Mouse (Mus musculus) limb, embryonic 13.5 days (tissue): ENCODE data around the gene Pde8b. TPM values are rescaled to one million over a fixed set of nuclear protein-coding genes. Genes with fewer than 3 reads are reported as not detected.
A peak's percentile ranks its signal among the peaks of the same experiment; 100 is the strongest.

Source experiments
- ATAC-seq: fragments of 200-750 bp; cut with Nextera tagmentation; 2 replicates; pipeline ENCODE4 v1.8.0; 2017; ENCODE audit warnings: low read depth, moderate number of reproducible peaks, moderate TSS enrichment; ENCODE audit not compliant: low FRiP score
- H3K27ac ChIP-seq: fragments of 300-500 bp; sonication (generic); 2 replicates; pipeline ENCODE4 v1.5.1; 2015; ENCODE audit warnings: inconsistent platforms, mild to moderate bottlenecking, moderate library complexity
- H3K27me3 ChIP-seq: fragments of 300-500 bp; sonication (generic); 2 replicates; pipeline ENCODE4 v1.6.1; 2015; ENCODE audit warnings: mild to moderate bottlenecking, inconsistent platforms
- H3K36me3 ChIP-seq: fragments of 300-500 bp; sonication (generic); 2 replicates; pipeline ENCODE4 v1.6.1; 2015; ENCODE audit warnings: inconsistent platforms, mild to moderate bottlenecking, moderate library complexity
- H3K4me1 ChIP-seq: fragments of 300-500 bp; sonication (generic); 2 replicates; pipeline ENCODE4 v1.6.1; 2015; ENCODE audit warnings: inconsistent platforms
- H3K4me2 ChIP-seq: fragments of 300-500 bp; sonication (generic); replicated peaks from 2 replicates; pipeline ENCODE4 v1.6.1; 2015; ENCODE audit warnings: inconsistent platforms, mild to moderate bottlenecking, moderate library complexity
- H3K4me3 ChIP-seq: fragments of 300-500 bp; sonication (generic); 2 replicates; pipeline ENCODE4 v1.5.1; 2015; ENCODE audit warnings: moderate library complexity, mild to moderate bottlenecking, inconsistent platforms
- H3K9ac ChIP-seq: fragments of 300-500 bp; sonication (generic); 2 replicates; pipeline ENCODE4 v1.6.1; 2015; ENCODE audit warnings: mild to moderate bottlenecking, inconsistent platforms
- H3K9me3 ChIP-seq: fragments of 300-500 bp; sonication (generic); 2 replicates; pipeline ENCODE4 v1.6.1; 2016; ENCODE audit warnings: inconsistent platforms
- WGBS: fragments of 180-500 bp; shearing (Covaris S2); methylation state at CpG from one replicate; pipeline ENCODE4 v1.1.7; 2015; 5-methylcytosine and 5-hydroxymethylcytosine counted together
- polyA plus RNA-seq: library from polyadenylated mRNA; unstranded; fragments of >200 nt; fragmentation: Nextera tagmentation; extraction: Ambion mirVana; gene quantifications from 2 replicates; pipeline ENCODE4 v1.2.1, GENCODE M21; 2015

Gene Pde8b
- polyA plus RNA-seq, 1 experiment from 2014 or later: 3.5 TPM

DNA sequence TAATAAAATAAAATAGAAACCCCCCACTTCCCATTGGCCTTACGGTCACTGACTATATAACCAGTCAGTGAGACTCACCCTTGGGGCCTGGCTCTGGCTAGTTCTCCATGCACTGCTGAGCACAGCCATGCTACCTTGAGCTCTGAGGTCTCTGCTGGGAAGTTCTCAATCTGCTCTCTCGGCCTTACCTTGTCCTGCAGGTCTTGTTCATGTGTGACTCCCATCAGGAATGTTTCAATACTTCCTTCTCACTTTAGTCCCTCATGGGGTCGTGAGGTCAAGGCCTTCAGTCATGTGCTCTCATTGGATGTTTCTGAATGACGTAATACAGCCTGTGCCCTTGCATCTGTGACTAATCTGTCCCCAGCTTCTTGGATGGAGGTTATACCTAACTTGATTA is 191.3 kb downstream of the Pde8b start:
- Histone ChIP-seq H3K4me3 (no peak overlapping the region), H3K36me3 (no peaks in the 10 kb centered on the region), H3K9ac (no peak overlapping the region), H3K27me3 (no peaks in the 10 kb centered on the region), H3K9me3 (no peaks in the 10 kb centered on the region), H3K4me2 (no peak overlapping the region), H3K4me1 (peaks cover 18% of the 10 kb centered on the region), H3K27ac (no peak overlapping the region)
- 78% methylated on average over 4 of the region's 4 CpGs for WGBS
- ATAC-seq: no peak

DNA sequence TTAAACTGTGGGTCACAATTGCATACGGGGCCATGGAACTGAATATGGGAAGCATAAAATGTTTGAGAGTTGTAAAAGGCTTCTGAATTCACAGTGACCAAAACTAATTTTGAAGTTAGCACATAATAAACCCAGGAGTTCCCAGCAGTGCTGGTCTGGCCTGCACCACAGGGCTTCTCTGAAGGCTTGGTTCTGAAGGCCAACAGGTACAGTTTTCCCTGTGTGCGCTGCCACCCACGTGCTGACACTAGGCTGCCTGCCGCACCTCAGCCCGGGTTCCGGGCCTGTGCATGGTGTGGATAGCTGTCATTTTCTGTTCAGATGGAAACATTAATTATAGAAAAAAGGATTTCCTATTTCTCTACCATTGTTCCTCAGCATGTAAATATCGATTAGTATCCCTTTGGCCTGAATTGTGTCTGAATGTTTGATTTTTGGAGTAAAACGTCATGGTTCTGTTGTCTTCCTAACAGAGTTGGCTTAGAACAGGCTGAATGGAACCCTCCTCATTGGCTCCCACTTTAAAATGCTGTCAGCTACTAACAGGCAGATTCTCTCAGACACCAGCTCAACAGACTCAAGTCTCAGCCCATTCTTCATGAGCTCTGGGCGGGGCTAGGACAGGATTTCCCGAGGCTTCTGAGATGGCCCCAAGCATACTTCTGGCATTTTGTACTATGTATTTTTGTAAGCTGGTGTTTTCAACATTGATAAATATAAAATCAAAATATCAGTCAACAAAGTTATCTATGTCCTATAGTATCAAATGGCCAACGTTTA is 193.4 kb downstream of the Pde8b start:
- 58% methylated on average over 11 of the region's 11 CpGs for WGBS
- Histone ChIP-seq H3K4me3 (no peak overlapping the region), H3K36me3 (no peaks in the 10 kb centered on the region), H3K27me3 (no peaks in the 10 kb centered on the region), H3K4me1 (peaks cover 18% of the 10 kb centered on the region), H3K27ac (no peak overlapping the region), H3K4me2 (no peak overlapping the region; the same call in 1 of the 2 replicates), H3K9me3 (no peaks in the 10 kb centered on the region), H3K9ac (no peak overlapping the region)
- ATAC-seq: no peak

DNA sequence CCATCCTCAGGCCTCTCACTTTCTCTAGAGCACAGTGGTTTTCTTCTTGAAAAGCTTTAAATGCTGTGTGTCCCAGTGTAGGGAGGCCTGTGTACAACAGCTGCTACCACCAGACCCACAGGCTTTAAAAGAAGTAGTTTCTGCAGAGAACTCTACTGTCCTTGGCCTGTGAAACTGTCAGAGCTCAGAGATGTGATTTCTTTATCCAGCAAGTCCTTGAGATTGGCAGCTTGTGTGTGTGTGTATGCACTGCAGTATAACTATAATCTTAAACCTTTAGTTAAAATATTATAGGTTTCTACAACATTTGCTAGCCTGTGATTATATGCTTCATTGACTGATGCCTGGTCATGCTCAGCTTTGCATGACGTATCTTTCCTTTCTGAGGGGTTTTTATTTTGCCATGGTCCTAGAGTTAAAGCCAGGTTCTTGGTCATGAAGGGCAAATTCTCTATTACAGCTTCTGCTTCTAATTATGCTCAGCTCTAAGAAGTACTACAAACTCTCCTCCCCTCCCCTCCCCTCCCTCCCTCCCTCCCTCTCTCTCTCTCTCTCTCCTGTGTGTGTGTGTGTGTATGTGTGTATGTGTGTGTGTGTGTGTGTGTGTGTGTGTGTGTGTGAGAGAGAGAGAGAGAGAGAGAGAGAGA is 194.3 kb downstream of the Pde8b start:
- no peak overlapping the region for H3K4me2 ChIP-seq
- no peak overlapping the region for H3K9ac ChIP-seq
- no peak overlapping the region for H3K4me3 ChIP-seq
- 0 out of 2 replicates have a peak, but pooled peaks have one; percentile 36 for ATAC-seq
- H3K36me3 ChIP-seq: no peaks in the 10 kb centered on the region
- H3K9me3 ChIP-seq: no peaks in the 10 kb centered on the region
- H3K27me3 ChIP-seq: no peaks in the 10 kb centered on the region
- H3K27ac ChIP-seq: no peak overlapping the region
- H3K4me1 ChIP-seq: peaks cover 18% of the 10 kb centered on the region
- 30% methylated on average over 1 of the region's 1 CpGs for WGBS

DNA sequence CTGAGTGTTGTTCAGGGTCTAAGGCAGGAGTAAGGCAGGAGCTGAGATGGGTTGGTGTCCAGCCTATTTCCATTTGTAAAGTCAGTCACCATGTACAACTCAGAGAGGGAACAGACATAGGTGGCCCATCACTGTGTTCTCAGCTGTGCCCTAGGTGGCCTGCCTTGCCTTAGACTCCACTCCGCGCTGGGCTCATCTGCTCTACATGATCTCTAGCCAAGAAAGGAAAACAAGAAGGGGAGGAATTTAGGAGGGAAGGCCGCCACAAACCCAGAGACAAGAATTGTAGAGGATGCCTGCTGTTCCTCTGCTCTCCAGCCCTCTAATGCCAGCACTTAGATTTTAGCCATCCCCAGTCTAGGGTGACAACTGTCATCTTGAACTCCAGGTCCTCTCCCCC is 197.7 kb downstream of the Pde8b start:
- H3K4me3 ChIP-seq: no peak overlapping the region
- ATAC-seq: no peak
- no peak overlapping the region for H3K9ac ChIP-seq
- H3K27me3 ChIP-seq: no peaks in the 10 kb centered on the region
- no peaks in the 10 kb centered on the region for H3K36me3 ChIP-seq
- no peak overlapping the region for H3K27ac ChIP-seq
- 91% methylated on average over 3 of the region's 3 CpGs for WGBS
- H3K9me3 ChIP-seq: no peaks in the 10 kb centered on the region
- H3K4me2 ChIP-seq: no peak overlapping the region
- H3K4me1 ChIP-seq: peaks cover 21% of the 10 kb centered on the region

DNA sequence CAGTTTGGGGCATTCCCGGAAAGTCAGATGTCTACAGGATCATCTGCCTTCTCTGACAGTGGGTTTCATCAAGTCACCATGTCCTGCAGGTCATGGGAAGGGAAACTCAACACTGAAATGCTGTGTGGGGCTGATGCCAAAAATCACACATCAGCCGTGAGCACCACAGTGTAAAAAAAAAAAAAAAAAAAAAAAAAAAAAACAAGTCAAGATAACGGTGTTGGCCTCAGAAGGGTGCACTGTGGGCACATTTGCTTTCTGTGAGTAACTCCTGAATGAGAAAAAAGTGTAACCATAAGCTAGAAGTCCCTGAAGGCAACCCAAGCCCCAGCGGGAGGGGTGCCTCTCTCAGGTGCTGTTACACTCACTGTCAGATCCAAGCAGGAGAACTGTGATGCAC is 199.7 kb downstream of the Pde8b start:
- Histone ChIP-seq H3K27me3 (no peaks in the 10 kb centered on the region), H3K4me3 (no peak overlapping the region), H3K4me1 (peaks cover 6% of the 10 kb centered on the region), H3K36me3 (no peaks in the 10 kb centered on the region), H3K9ac (no peak overlapping the region), H3K9me3 (no peaks in the 10 kb centered on the region), H3K4me2 (no peak overlapping the region), H3K27ac (no peak overlapping the region)
- ATAC-seq: no peak
- WGBS: 75% methylated on average over 4 of the region's 4 CpGs

DNA sequence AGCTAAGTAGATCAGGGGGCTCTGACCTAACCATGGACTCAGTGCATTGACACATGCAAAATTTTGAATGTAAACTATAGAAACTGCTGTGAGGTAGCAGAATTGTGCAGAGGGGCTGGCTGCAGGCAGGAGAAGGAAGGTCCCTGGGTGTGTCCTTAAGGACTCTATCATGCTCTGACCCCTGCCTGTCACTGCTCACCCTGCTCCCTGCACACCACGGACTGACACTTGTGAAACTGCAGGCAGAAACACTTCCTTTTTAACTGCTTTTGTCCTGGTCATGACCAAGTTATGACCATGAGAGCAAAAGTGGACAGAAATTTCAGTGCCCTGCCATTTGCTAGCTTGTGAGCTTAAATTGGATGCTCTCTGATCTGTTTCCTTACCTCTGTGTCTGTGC is 206.0 kb downstream of the Pde8b start:
- WGBS: 27% methylated on average over 1 of the region's 1 CpGs
- ATAC-seq: no peak
- Histone ChIP-seq H3K4me2 (no peak overlapping the region), H3K4me3 (no peak overlapping the region), H3K9ac (no peak overlapping the region), H3K36me3 (no peaks in the 10 kb centered on the region), H3K27me3 (no peaks in the 10 kb centered on the region), H3K9me3 (no peaks in the 10 kb centered on the region), H3K27ac (no peak overlapping the region), H3K4me1 (no peaks in the 10 kb centered on the region)

DNA sequence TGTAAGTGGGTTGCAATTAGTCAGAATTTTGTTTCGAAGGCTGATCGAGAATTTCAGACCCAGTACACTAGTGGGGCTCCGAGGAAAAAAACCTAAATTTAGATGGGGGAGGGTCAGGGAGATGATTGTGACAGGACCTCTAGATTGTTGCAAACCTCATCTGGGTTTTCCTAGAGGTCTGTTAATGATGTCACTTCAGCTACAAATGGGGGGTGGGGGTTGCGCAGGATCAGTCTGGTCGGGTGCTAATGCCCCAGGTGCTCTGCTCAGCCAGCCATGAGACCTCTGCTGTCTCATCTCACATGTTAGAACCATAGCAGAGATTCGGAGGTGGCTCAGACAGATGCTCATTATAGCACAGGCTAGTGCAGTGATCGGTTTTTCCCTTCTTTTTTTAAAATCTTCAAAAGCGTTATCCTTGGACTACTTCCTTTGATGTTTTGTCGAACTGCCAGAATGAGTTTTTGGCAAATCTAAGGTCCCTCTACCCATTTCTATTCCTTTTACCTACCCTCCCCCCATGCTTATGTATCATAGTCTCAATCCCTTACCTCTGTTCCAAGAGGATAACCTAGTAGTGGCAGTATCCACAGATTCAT is 209.9 kb downstream of the Pde8b start:
- WGBS: 78% methylated on average over 9 of the region's 9 CpGs
- Histone ChIP-seq H3K36me3 (no peaks in the 10 kb centered on the region), H3K4me3 (no peak overlapping the region), H3K9me3 (no peaks in the 10 kb centered on the region), H3K9ac (no peak overlapping the region), H3K4me2 (no peak overlapping the region), H3K27ac (no peak overlapping the region), H3K4me1 (no peaks in the 10 kb centered on the region), H3K27me3 (no peaks in the 10 kb centered on the region)
- ATAC-seq: no peak

DNA sequence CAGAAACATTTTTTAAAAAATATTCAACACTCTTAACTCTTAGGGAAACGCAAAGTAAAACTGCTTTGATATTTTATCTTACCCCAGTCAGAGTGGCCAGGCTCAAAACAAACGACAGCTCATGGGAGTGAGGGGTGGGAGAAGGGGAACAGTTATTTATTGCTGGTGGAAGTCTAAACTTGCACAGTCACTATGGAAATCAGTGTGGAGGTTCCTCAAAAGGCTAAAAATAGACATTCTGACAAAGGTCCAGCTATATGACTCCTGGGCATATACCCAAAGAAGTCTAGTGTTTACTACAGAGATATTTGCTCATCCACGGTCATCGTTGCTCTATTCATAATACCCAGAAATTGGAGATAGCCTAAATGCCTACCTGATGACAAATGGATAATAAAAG is 211.9 kb downstream of the Pde8b start:
- no peak overlapping the region for H3K27ac ChIP-seq
- ATAC-seq: no peak
- H3K27me3 ChIP-seq: no peaks in the 10 kb centered on the region
- no peak overlapping the region for H3K4me3 ChIP-seq
- no peaks in the 10 kb centered on the region for H3K36me3 ChIP-seq
- 71% methylated on average over 4 of the region's 4 CpGs for WGBS
- H3K9me3 ChIP-seq: no peaks in the 10 kb centered on the region
- no peaks in the 10 kb centered on the region for H3K4me1 ChIP-seq
- no peak overlapping the region for H3K4me2 ChIP-seq
- H3K9ac ChIP-seq: no peak overlapping the region

DNA sequence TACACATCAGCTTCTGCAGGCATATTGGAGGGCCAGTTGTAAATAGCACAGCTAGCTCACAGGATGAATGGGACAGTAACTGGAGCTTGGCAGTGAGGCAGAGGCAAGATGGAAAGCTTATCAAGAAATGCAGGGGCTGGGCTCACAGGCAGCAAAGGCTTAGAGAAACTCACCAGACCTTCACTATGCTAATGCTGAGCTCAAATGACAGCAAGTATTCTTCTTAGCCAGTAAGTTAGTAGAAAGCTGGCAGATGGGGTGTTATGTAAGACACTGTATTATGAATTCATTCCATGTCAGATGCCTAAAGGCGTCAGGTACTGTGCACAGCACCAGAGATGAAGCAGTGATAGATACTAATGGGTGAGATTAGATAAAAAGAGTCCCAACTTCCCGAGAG is 215.4 kb downstream of the Pde8b start:
- H3K27ac ChIP-seq: no peak overlapping the region
- peaks cover 10% of the 10 kb centered on the region for H3K4me1 ChIP-seq
- no peaks in the 10 kb centered on the region for H3K9me3 ChIP-seq
- no peak overlapping the region for H3K4me2 ChIP-seq
- WGBS: 81% methylated on average over 2 of the region's 2 CpGs
- H3K36me3 ChIP-seq: no peaks in the 10 kb centered on the region
- H3K4me3 ChIP-seq: no peak overlapping the region
- H3K9ac ChIP-seq: no peak overlapping the region
- H3K27me3 ChIP-seq: no peaks in the 10 kb centered on the region
- no peak for ATAC-seq

DNA sequence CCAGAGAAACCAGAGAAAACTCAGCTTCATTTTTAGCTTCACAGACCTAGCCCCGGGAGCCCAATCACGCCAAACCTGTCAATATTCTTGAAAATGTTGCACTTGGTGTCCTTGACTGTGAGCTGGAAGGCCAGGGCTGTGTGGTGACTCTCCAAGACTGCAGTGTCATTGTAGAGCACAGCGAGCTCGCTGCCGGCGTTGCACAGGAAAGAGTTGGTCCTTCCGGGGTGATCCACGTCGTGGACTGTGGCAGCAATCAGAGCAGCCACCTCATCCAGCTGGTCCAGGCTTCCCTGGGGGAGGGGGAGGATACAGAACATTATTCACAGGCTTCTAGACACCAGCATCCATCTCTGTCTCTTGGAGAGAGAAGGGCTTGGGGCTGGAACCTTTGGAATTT is 216.0 kb downstream of the Pde8b start:
- Histone ChIP-seq H3K4me1 (peaks cover 10% of the 10 kb centered on the region), H3K9me3 (no peaks in the 10 kb centered on the region), H3K9ac (no peak overlapping the region), H3K36me3 (peaks cover under 1% of the 10 kb centered on the region; the same call in 1 of the 2 replicates), H3K27ac (no peak overlapping the region), H3K4me2 (no peak overlapping the region), H3K27me3 (no peaks in the 10 kb centered on the region), H3K4me3 (no peak overlapping the region)
- WGBS: 76% methylated on average over 9 of the region's 9 CpGs
- no peak for ATAC-seq

DNA sequence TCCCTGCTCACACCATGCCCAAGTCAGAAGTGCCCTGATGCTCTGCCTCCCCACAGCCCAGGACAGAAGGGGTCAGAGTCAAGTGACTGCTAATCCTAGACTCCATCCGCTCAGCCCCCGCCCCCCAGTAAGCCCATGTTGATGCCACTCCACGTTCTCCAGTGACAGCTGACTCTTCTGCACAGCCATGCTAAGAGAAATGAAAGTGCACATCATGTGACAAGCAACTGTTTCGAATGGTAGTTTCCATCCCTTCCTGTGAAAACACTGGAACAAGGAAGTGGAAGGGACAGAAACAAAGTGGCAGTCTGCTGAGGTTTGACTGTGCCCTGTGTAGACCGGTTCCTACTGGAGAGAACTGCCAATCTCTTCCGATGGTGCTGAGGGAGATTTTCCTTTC is 217.2 kb downstream of the Pde8b start:
- no peak overlapping the region for H3K4me3 ChIP-seq
- peaks cover 11% of the 10 kb centered on the region for H3K36me3 ChIP-seq
- ATAC-seq: no peak
- H3K4me1 ChIP-seq: peaks cover 10% of the 10 kb centered on the region
- no peaks in the 10 kb centered on the region for H3K27me3 ChIP-seq
- no peak overlapping the region for H3K4me2 ChIP-seq
- 79% methylated on average over 6 of the region's 6 CpGs for WGBS
- H3K27ac ChIP-seq: no peak overlapping the region
- H3K9me3 ChIP-seq: no peaks in the 10 kb centered on the region
- H3K9ac ChIP-seq: no peak overlapping the region

DNA sequence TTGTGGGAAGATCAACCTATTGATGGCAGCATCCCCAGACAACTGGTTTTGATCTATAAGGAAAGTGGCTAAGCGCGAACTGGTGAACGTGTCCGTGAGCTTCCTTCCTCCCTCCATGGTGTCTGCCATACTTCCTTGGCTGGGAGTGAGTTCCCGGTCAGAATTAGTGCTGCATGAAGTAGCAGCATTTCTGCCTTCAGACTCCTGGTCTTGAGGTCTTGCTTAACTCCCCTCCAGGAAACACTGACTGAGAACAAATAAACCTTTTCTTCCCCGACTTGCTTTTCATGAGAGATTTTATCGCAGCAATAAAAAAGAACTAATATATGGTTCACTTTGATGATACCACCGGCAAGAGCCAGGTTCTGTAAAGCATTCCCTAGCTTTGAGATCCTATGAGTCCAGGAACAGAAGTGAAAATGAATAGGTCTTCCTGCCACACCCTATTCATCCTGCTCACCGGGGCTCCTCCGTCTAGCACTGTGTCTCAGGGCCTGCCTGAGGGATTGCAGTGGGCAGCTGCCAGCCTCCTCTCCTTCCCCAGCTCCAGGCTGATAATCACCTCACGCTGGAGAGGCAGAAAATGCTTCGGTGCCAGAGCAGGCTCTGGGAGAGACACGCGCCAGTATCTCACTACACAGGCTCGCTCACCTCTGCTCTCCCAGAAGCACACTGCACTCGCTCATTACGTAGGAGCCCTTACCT is 217.9 kb downstream of the Pde8b start:
- Histone ChIP-seq H3K9me3 (no peaks in the 10 kb centered on the region), H3K9ac (no peak overlapping the region), H3K36me3 (peaks cover 15% of the 10 kb centered on the region), H3K4me3 (no peak overlapping the region), H3K4me2 (no peak overlapping the region), H3K27me3 (no peaks in the 10 kb centered on the region), H3K4me1 (peaks cover 10% of the 10 kb centered on the region), H3K27ac (no peak overlapping the region)
- peak; percentile 28; the same call in 1 of the 2 replicates for ATAC-seq
- 50% methylated on average over 17 of the region's 17 CpGs for WGBS
